Mouse (Mus musculus) spleen, adult 18-20 months (tissue): Measurements from ENCODE around the gene Slc22a5.
A peak's percentile ranks its signal among the peaks of the same experiment; 100 is the strongest.
"Not testable (repeated sequence)": the region's sequence is repeated elsewhere in the genome, so short reads cannot be mapped to it uniquely, and the experiment has no call there.

Source experiments
- DNase-seq, 2 experiments: peaks; one replicate each; pipeline ENCODE4 v3.0.0; 2022; ENCODE audit warnings: mixed read lengths in 2 of 2

The Slc22a5 gene

DNA sequence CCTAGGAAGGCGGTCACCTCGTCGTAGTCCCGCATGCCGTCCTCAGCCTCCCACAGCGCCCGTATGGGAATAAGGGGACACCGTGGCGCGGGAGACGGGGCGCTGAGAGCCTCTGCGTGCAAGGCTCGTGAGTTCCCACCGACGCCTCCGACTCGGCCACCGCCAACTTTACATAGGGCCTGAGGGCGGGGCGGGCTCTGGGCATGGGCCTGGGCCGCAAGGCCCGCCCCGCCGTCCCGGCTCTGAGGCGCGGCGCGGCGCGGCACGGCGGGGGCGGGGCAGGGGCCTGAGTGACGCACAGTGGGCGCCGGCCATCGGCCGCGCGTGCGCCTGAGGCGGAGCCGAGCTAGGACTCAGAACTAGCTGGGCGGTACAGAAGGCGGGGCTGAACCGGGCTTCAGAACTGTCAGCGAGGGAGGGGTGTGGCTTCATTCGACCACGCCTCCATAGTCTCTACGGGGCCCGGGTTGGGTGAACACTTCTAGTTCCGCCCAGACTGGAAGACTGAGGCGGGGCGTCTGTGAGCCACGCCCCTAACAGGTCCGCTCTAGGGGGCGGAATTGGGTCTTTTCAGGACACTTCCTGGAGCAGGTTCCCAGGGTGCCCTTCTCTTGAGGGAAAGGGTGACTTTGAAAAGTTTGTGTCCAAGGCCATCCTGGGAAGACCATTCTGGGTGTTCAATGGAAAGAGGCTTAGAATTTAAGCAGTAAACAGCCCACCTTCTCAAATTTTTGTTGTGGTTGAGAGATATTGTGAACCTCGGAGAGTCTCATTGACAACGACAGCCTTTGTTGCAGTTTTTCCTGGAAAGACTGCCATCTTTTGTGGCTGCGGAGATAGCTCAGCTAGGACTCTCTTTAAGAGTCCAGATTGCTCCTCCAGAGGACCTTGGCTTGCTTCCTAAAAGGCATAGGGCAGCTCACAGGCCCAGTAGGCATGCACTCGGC lies at the start of gene Slc22a5:
Gene Slc22a5 (minus strand): TSS at position 156 of the 947 bp plus-strand sequence.
- DNase-seq = peak; percentile 99

DNA sequence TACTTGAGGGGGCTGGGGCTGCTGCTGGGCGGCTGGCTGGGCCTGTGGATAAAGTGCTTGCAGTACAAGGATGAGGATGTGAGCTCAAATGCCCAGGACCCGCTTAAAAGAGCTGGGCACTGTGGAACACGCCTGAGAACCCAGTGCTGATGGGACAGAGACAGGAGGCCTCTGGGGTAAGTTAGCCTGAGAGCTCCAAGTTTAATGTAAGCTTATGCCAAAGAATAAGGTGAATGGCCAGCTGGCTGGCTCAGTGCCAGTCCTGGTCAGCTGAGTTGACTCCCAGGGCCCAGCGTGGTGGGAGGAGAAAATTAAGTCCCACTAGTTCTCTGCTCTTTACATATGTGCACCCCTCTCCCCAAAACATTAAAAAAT lies 40.5 kb upstream of the Slc22a5 start:
- not testable (repeated sequence) for DNase-seq

DNA sequence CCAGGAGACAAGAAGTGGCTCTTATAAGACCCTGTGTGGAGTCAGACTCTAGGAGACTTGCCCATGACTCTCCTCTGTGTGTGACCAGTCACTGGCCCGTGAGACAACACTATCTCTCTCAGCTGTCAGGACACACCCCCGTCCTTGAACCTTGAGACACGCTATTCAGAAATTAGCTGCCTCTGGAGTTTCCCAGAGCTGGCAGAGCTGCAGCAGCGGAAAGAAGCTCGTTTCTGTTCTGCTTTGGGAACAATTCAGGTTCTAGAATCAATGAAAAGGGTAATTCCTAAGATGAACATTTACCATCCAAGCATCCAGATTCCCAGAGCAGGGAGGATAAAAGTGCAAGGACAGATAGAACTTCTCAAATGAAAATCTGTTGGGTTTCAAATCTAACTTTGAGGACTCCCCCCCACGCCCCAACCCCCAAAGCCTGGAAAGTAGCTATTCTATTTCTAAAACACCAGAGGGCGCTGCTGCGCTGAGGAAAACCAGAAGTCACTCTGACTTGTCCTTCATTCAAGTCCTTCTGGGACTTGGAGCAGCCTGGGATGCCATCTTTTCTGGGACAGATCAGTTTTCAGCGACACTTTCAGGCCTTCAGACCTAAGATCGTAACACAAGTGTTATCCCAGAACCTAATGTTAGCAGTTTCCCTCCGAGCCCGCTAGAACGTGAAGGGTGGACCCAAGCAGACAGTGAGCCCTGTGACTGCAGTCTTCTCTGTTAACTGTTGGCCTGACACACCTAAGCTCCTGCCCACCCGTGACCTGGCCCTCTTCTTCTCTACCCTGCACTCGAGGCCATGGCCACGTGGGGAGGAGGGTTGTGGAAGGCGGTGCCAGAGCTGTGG lies 39.9 kb upstream of the Slc22a5 start:
- DNase-seq = peak in 1 of 2 experiments; percentile 36

DNA sequence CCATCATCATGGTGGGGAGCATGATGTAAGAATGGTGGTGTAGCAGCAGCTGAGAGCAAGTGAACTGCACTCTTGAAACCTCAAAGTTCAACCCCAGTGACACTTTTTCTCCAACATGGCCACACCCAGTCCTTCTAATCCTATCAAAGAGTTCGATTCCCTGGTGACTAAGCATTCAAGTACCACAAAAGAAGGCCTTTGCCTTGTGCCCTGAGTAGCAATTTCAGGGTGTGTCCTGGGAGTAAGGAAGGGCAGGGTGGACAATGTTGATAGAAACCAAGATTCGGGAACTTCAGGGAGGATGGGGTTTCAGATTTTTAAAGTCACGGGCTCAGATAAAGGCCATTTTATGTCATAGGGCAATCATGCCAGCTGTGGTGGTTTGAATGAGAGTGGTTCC lies 38.3 kb upstream of the Slc22a5 start:
- DNase-seq = no peak

DNA sequence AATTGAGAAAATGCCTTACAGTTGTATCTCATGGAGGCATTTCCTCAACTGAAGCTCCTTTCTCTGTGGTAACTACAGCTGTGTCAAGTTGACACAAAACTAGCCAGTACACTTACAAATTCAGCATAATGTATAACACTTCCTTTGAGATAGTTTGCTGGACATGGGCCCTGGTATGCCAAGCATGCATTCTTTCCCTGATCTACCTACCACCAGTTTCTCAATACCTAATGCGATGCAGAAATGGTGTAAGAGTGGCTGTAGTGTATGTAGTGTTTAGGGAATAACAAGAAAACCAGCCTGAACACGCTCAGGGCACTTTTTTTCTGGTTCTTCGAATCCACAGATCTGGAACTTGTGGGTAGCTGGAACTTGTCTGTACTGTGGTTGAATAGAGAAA lies 37.1 kb upstream of the Slc22a5 start:
- no peak for DNase-seq

DNA sequence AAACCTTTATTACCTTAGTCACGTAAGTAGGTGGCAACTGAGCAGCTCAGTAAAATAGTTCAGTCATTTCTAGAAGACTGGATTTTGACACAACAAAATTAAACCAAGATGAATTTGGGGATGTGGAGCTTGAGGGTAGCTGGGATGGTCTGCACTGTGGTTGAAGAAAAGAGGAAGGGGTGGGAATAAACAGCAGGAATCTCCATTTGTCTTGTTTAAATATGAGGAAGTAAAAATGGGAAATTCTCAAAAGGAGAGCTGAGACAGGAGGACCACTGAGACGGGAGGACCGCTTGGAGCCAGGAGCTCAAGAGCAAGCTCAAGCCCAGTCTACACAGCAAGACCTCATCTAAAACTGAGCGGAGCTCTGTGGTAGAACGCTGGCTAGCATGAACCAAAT lies 34.8 kb upstream of the Slc22a5 start:
- DNase-seq = no peak

DNA sequence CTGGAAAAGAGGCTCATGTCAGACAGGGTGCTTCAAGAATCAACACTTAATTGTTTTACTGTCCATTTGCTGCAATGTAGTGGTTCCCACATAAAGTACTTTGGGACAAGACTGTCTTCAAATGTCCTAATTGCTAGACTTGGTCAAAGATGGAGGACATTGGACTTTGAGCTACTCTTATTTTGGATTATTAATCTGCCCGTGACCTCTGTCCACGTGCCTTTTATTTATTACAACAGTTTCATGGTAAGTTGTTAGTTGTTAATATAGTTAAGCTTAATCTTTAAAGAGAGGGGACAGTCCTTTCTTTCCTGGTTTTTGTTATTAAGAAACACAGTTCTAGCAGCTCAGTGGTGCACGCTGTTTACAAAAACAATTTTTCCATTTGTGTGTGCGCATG lies 27.4 kb upstream of the Slc22a5 start:
- DNase-seq = no peak

DNA sequence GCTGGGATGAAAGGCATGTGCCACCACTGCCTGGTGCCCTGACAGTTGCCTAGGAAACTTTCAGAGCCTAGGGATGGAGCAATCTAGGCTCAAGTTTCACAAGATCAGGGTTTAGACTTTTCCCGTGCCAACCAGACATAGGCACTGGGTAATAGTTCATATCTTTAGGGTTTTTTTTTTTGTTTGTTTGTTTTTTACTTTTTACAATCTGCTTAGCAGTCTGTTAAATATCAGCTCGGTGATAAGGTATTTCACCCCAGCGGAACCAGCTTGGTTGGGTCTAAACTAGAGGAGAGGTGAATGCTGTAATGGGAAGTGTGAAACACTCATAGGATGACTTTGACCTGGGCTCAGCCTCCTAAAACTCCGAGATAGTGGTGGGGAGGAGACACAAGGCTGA lies 19.6 kb upstream of the Slc22a5 start:
- no peak for DNase-seq

DNA sequence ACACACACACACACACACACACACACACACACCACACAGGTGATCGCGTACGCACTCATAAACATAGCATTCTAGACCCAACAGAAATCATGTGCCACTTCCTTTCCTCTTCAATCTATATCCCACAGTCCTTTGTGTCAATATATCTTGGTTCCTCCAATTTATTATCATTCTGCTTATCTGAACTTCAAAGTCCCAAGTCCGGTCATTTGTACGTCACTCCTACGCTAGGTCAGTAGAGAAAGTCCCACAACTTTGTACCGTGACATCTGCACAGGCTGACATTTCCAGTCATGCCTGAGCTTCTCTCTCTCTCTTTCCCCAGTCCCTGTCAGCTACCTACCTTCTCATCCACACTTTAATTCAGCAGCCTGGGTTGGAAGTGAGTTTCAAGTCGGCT lies 17.2 kb upstream of the Slc22a5 start:
- no peak for DNase-seq

DNA sequence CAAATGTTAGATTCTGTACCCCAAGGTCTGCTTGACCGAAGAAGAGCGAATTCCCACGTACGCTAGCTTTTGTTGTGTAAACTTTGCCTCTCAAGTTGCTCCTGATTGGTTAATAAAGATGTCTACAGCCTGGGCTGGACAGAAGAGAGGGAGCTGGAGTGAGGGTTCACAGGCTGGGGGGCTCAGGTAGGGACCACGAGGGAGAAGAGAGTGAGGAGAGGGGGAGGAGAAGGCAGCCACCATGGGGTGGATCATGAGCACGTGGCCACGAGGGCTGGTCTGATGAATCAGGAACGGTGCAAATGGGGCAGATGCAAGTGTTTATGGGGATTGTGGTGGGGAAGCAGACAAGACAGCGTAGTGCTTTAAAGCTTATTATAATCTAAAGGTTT lies 13.1 kb upstream of the Slc22a5 start:
- no peak for DNase-seq

DNA sequence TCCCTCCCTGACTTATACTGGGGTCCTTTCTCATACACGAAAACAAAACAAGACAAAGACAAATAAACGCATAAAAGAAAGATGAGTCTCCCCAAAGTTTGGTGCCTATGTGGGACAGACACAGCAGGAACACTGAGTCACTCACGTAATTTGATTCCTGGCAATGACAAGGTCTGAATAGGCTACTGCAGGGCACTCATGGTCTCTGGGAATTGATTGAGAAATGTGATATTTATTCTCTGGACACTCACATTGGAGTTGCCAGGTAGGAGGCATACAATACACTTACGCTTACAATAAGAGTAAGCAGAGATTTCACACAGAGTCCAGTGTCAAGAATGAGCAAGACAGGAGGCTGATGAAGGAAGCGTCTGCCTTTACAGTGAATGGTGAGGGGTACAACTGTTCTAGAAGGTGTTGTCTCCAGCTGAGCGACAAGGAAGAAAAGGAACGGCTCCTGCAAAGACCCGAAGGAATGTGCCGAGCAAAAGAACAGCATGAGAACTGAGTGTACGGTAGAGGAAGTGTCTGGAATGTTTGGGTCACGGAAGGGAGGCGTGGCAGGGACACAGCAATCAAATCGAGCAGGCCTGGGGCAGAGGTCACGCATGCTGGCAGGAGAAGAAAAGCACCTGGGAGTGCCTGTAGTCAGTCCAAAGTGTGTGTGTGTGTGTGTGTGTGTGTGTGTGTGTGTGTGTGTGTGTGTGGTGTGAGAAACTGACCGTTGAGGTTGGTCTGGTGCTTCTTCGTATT lies 12.5 kb upstream of the Slc22a5 start:
- DNase-seq = no peak

DNA sequence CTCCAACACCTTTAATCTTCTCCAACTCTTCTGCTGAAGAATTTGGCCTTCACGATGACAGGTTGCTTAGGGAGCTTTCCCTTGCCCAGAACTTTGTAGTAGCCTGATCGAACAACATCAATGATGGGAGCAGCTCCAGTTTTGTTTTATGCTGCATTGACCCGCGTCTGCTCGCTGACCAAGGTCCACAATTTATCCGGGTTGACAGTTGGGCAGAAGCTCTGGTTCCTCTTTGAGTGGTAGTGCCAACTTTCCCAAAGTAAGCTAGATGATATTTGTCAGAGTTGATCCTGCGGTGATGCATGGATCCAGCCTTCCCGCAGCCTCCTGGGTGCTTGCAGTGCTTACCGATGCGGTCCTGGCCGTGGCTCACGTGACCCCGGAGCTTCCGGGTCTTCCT lies 11.3 kb upstream of the Slc22a5 start:
- DNase-seq = no peak

DNA sequence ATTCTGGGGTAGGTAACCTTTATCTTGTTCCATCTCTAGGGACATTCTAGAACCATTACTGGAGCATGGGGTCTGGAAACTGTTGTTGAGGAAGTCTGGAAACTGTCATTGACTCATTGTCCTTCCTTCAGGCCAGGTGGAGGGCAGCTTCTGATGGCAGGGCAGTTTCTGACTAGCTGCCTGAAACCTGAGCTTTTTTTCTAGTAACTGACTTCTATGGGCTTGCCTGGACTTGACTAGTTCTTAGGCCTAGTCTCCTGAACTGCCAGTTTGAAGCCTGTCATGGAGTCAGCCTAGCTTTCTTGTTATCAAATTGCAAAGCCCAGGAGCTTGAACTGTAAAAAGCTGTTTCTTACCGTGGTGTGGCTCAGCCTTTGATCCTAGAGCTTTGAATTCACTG lies 9.5 kb upstream of the Slc22a5 start:
- no peak for DNase-seq

DNA sequence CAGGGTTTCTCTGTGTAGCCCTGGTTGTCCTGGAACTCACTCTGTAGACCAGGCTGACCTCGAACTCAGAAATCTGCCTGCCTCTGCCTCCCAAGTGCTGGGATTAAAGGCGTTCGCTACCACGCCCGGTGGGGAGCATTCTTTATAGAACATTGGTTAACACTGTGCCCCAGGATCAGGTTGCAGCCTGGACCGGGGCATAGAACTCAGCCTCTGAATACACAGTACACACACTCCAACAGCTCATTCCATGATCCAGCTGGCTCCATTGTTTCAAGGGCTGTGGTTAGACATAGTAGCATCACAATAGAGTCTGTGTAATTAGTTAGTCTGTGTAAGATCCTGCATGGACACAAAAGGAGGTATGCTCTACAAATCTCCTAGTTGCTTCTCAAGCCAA lies 8.5 kb upstream of the Slc22a5 start:
- DNase-seq = no peak

DNA sequence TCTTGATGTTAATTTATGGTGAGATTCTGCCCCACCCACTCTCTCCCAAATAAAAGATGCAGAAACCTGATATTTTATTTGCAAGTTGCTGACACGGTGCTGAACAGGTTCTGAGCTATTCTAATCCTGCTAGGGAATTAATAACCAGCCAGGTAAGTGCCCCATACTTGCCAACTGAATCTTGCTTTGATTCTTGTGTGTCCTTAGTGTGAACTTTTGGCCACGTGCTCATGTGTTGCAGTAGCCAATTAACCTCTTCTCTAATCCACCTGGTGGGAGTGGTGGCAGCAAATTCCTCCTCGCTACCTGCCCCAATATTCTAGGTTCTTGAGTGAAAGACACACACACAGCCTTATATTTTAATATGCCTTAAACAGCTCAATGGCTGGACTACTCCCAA lies 7.5 kb upstream of the Slc22a5 start:
- DNase-seq = no peak

DNA sequence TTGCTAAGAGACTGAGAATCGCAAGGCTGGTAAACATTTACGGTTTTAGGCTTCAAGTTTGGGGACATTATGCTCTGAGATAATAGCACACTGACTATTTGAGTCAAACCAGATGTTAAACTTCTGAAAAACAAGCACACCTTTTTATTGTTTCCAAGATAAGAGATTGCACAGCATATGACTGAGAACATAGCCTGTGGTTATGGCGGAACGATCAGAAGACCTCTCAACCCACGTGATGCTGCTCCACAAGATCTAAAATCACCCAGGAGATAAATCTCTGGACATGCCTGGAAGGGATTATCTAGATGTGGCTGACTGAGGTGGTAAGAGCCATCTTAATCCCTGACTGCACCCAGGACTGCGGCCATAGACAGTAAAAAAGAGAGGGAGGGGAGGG lies 5.5 kb upstream of the Slc22a5 start:
- no peak for DNase-seq

DNA sequence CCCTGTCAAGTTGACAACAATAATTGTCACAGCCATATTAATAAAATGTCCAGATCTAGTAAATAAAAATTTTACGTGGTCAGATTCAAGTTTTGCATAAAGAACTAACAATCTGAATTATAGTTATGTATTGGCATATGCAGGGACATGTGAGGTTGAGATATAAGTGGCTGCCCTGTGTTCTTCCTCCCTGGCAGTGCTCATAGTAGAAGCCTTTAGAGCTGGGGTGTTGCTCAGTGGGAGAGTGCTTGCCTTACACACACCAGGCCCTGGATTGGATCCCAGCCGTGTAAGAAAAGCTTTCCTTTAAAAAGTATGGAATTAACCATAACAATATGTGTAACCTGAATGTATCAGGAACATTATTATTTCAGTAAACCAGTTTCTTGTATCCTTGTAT lies 2.0 kb upstream of the Slc22a5 start:
- no peak for DNase-seq

DNA sequence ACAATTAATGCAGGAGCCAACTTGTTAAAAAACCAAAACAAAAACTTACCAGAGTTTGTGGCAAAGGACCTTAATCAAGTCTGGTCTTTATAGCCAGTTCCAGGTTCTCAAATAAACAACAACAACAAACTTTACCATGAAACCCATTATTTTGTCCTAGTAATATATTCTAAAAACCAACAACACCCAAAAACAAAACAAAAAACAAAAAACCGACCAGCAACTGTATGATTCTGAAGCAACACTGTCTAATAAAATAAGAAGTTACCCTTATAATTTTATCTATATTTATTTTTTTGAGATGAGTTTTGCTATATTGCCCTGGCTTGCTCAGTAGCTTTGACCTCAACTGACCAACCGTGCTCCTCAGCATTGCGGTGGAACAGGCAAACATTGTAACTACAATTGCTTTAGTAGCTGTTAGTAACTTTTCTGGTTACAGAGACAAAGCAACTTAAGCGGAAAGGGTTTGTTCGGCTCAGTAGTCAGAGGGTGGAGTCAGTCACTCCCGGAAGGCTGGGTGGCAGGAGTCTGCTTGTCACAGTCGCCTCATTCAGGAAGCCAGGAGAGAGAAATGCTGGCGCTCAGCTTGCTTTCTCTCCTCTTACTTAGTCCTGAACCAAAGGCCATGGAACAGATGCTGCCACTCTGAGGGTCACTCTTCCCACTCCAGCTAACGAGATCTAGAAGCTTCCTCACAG lies 1.4 kb upstream of the Slc22a5 start:
- DNase-seq = peak; percentile 30 to 35

DNA sequence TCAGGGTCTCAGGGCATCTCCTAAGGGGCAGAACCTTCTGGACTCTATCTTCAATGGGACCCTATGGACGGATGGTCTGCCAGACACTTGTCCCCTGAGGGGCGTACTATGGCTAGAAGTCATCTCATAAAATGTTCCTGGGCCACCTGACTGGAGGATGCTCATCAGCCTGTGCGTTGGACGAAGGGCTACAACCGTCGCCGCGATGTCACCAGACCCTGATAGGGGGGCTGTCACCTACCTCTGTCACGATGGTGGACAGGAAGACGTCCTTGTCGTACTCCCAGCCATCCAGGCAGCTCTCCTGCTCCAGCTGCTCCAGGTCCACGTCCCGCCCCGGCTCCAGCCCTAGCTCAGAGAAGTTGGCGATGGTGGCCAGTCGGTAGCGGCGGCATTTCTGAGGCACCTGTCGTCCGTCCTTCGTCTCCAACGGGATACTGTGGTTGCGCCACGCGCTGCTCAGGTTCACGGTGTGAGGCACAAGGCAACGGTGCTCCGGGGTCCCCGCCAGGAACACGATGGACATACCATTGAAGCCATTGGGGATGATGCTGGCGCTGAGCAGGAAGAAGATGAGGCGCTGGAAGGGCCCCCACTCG lies 455 bp downstream of the Slc22a5 start:
- no peak for DNase-seq

DNA sequence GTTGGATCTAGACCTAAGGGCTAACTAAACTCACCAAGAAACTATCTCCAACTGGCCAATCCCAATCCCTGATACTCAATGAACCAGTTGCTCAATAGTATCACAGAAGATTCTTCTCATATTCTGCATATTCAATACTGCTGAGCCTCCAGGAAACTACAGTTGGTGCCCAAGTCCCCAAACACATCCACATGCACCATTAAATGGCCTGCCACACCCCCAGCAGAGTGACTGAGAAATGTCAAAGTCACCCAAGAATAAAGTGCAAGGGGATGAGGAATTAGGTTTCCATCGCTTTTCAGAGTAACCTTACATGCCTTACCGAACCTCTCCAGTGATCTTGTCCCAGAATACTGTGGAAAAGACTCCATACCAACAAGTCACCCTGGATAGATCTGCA lies 1.2 kb downstream of the Slc22a5 start:
- no peak for DNase-seq

DNA sequence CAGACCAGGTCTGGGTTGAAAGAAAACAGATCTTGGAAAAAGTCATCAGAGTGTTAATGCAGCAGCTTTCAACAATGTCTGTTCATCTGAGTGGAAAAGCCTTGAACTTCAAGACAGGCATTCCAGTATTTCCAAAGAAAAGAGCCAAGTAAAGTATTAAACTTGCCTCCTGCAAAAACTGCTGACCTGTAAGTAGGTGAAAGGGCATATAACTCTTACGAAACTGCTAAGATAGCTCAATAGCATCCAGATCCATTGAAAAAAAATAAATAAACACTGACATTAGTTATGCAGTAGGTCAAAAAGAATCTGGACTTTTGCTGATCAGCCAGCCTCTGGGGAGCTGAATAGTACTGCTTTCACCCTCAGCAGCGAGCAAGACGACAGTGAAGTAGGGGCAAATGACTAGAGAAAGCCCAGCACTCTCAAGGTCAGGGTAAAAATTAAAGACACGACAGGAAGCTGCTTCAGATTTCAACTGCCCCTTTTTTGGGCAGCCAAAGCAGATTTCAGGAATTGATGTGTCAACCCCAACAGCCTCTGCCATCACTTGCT lies 2.3 kb downstream of the Slc22a5 start:
- DNase-seq = no peak

DNA sequence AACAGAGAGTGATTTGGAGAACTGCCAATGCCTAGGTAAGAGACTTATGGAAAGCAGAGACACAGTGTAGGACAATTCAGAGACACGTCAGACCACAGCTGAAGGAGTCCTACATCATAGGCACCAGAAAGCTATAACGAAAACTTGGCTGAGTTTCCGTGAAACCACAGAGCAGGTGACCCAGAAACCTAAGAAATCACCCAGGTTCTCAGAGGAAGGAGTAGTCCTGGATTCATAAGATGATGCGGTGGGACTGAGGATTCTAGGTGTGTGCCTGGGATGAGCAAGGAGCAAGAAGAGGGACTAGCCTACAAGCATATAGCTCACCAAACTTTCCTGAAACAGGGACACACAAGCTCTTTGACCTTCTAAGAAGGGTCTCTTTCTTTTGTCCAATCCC lies 3.2 kb downstream of the Slc22a5 start:
- DNase-seq = no peak
